Mouse (Mus musculus) forebrain, embryonic 12.5 days (tissue): Measurements from ENCODE around the gene Heatr9. TPM values are rescaled to one million over a fixed set of nuclear protein-coding genes. Genes with fewer than 3 reads are reported as not detected.
A peak's percentile ranks its signal among the peaks of the same experiment; 100 is the strongest.

Source experiments
- ATAC-seq: fragments of 200-750 bp; cut with Nextera tagmentation; 2 replicates; pipeline ENCODE4 v1.8.0; 2017; ENCODE audit warnings: moderate TSS enrichment; ENCODE audit not compliant: low FRiP score
- H3K27ac ChIP-seq: fragments of 300-500 bp; sonication (generic); 2 replicates; pipeline ENCODE4 v1.5.1; 2016; ENCODE audit warnings: mild to moderate bottlenecking
- H3K27me3 ChIP-seq: fragments of 300-500 bp; sonication (generic); 2 replicates; pipeline ENCODE4 v1.6.1; 2016; ENCODE audit warnings: mild to moderate bottlenecking
- H3K36me3 ChIP-seq: fragments of 300-500 bp; sonication (generic); replicated peaks from 2 replicates; pipeline ENCODE4 v1.6.1; 2016; ENCODE audit warnings: mild to moderate bottlenecking
- H3K4me1 ChIP-seq: fragments of 300-500 bp; sonication (generic); 2 replicates; pipeline ENCODE4 v1.6.1; 2016
- H3K4me2 ChIP-seq: fragments of 300-500 bp; sonication (generic); 2 replicates; pipeline ENCODE4 v1.6.1; 2016; ENCODE audit warnings: mild to moderate bottlenecking, moderate library complexity
- H3K4me3 ChIP-seq: fragments of 300-500 bp; sonication (generic); replicated peaks from 2 replicates; pipeline ENCODE4 v1.5.1; 2016; ENCODE audit warnings: mild to moderate bottlenecking
- H3K9ac ChIP-seq: fragments of 300-500 bp; sonication (generic); 2 replicates; pipeline ENCODE4 v1.6.1; 2016; ENCODE audit warnings: mild to moderate bottlenecking
- H3K9me3 ChIP-seq: fragments of 300-500 bp; sonication (generic); 2 replicates; pipeline ENCODE4 v1.6.1; 2016
- WGBS: fragments of 180-500 bp; shearing (Covaris S2); methylation state at CpG from one replicate; pipeline ENCODE4 v1.1.7; 2016; 5-methylcytosine and 5-hydroxymethylcytosine counted together
- polyA plus RNA-seq: library from polyadenylated mRNA; unstranded; fragments of >200 nt; fragmentation: Nextera tagmentation; extraction: Ambion mirVana; gene quantifications from 2 replicates; pipeline ENCODE4 v1.2.1, GENCODE M21; 2016

Heatr9 gene
- 0.10 TPM in 1 of 2 replicates, not detected in the other for polyA plus RNA-seq

GRCm38 (mm10) chr11:83522075-83522474, at the start of gene Heatr9:
Gene Heatr9 (minus strand): TSS chr11:83522175.
- Histone ChIP-seq H3K27me3 (no peaks in the 10 kb centered on the region), H3K27ac (no peak within 1 kb of the TSS), H3K4me1 (no peaks in the 10 kb centered on the region), H3K36me3 (no peaks in the 10 kb centered on the region), H3K4me2 (no peak within 1 kb of the TSS), H3K9me3 (no peaks in the 10 kb centered on the region), H3K4me3 (no peak within 1 kb of the TSS), H3K9ac (no peak within 1 kb of the TSS)
- ATAC-seq = no peak
- 84% methylated on average over 3 of the region's 3 CpGs for WGBS

- H3K4me2 ChIP-seq = no peak overlapping the region
- H3K4me1 ChIP-seq = no peaks in the 10 kb centered on the region
- no peaks in the 10 kb centered on the region for H3K27me3 ChIP-seq
- WGBS = 87% methylated on average over 2 of the region's 2 CpGs
- H3K27ac ChIP-seq = no peak overlapping the region
- no peak overlapping the region for H3K9ac ChIP-seq
- no peaks in the 10 kb centered on the region for H3K36me3 ChIP-seq
- no peak for ATAC-seq
- no peak overlapping the region for H3K4me3 ChIP-seq
- H3K9me3 ChIP-seq = no peaks in the 10 kb centered on the region
Measured at GRCm38 (mm10) chr11:83570189-83570588, 48.2 kb upstream of the Heatr9 start.

- no peaks in the 10 kb centered on the region for H3K36me3 ChIP-seq
- H3K27me3 ChIP-seq = no peaks in the 10 kb centered on the region
- H3K4me2 ChIP-seq = no peak overlapping the region
- 94% methylated on average over 7 of the region's 7 CpGs for WGBS
- ATAC-seq = no peak
- no peaks in the 10 kb centered on the region for H3K4me1 ChIP-seq
- no peak overlapping the region for H3K27ac ChIP-seq
- no peak overlapping the region for H3K4me3 ChIP-seq
- no peaks in the 10 kb centered on the region for H3K9me3 ChIP-seq
- H3K9ac ChIP-seq = no peak overlapping the region
Measured at GRCm38 (mm10) chr11:83569249-83569648, 47.3 kb upstream of the Heatr9 start.

- no peak overlapping the region for H3K9ac ChIP-seq
- H3K4me2 ChIP-seq = no peak overlapping the region
- no peaks in the 10 kb centered on the region for H3K9me3 ChIP-seq
- no peaks in the 10 kb centered on the region for H3K36me3 ChIP-seq
- H3K27me3 ChIP-seq = no peaks in the 10 kb centered on the region
- no peak overlapping the region for H3K27ac ChIP-seq
- no peak for ATAC-seq
- H3K4me3 ChIP-seq = no peak overlapping the region
- no peaks in the 10 kb centered on the region for H3K4me1 ChIP-seq
- 94% methylated on average over 3 of the region's 3 CpGs for WGBS
Measured at GRCm38 (mm10) chr11:83568786-83569185, 46.8 kb upstream of the Heatr9 start.

GRCm38 (mm10) chr11:83568061-83568460, 46.1 kb upstream of the Heatr9 start:
- ATAC-seq = no peak
- Histone ChIP-seq H3K4me1 (no peaks in the 10 kb centered on the region), H3K36me3 (no peaks in the 10 kb centered on the region), H3K9me3 (no peaks in the 10 kb centered on the region), H3K9ac (no peak overlapping the region), H3K27me3 (no peaks in the 10 kb centered on the region), H3K4me2 (no peak overlapping the region), H3K4me3 (no peak overlapping the region), H3K27ac (no peak overlapping the region)
- WGBS = 92% methylated on average over 9 of the region's 9 CpGs

GRCm38 (mm10) chr11:83567311-83567710, 45.3 kb upstream of the Heatr9 start:
- ATAC-seq = no peak
- Histone ChIP-seq H3K4me2 (no peak overlapping the region), H3K27me3 (no peaks in the 10 kb centered on the region), H3K36me3 (no peaks in the 10 kb centered on the region), H3K9me3 (no peaks in the 10 kb centered on the region), H3K27ac (no peak overlapping the region), H3K4me3 (no peak overlapping the region), H3K9ac (no peak overlapping the region), H3K4me1 (no peaks in the 10 kb centered on the region)
- WGBS = 74% methylated on average over 7 of the region's 7 CpGs

- no peak for ATAC-seq
- Histone ChIP-seq H3K9me3 (no peaks in the 10 kb centered on the region), H3K27me3 (no peaks in the 10 kb centered on the region), H3K27ac (no peak overlapping the region), H3K4me2 (no peak overlapping the region), H3K4me1 (no peaks in the 10 kb centered on the region), H3K9ac (no peak overlapping the region), H3K4me3 (no peak overlapping the region), H3K36me3 (no peaks in the 10 kb centered on the region)
Measured at GRCm38 (mm10) chr11:83566617-83567016, 44.6 kb upstream of the Heatr9 start.

GRCm38 (mm10) chr11:83563754-83564153, 41.8 kb upstream of the Heatr9 start:
- Histone ChIP-seq H3K4me1 (no peaks in the 10 kb centered on the region), H3K9ac (no peak overlapping the region), H3K36me3 (no peaks in the 10 kb centered on the region), H3K27ac (no peak overlapping the region), H3K9me3 (no peaks in the 10 kb centered on the region), H3K4me2 (no peak overlapping the region), H3K4me3 (no peak overlapping the region), H3K27me3 (no peaks in the 10 kb centered on the region)
- 80% methylated on average over 2 of the region's 2 CpGs for WGBS
- ATAC-seq = no peak

GRCm38 (mm10) chr11:83562311-83562887, 40.4 kb upstream of the Heatr9 start:
- H3K4me2 ChIP-seq = no peak overlapping the region
- 66% methylated on average over 6 of the region's 6 CpGs for WGBS
- no peak for ATAC-seq
- H3K9ac ChIP-seq = no peak overlapping the region
- no peaks in the 10 kb centered on the region for H3K9me3 ChIP-seq
- no peaks in the 10 kb centered on the region for H3K4me1 ChIP-seq
- H3K27ac ChIP-seq = no peak overlapping the region
- no peaks in the 10 kb centered on the region for H3K27me3 ChIP-seq
- H3K4me3 ChIP-seq = no peak overlapping the region
- no peaks in the 10 kb centered on the region for H3K36me3 ChIP-seq

GRCm38 (mm10) chr11:83560405-83560804, 38.4 kb upstream of the Heatr9 start:
- Histone ChIP-seq H3K4me1 (peaks cover 3% of the 10 kb centered on the region), H3K9me3 (no peaks in the 10 kb centered on the region), H3K4me2 (no peak overlapping the region), H3K9ac (no peak overlapping the region), H3K36me3 (no peaks in the 10 kb centered on the region), H3K27me3 (no peaks in the 10 kb centered on the region), H3K27ac (no peak overlapping the region), H3K4me3 (no peak overlapping the region)
- ATAC-seq = no peak
- 78% methylated on average over 6 of the region's 6 CpGs for WGBS

GRCm38 (mm10) chr11:83557074-83557473, 35.1 kb upstream of the Heatr9 start:
- H3K9me3 ChIP-seq = no peaks in the 10 kb centered on the region
- no peaks in the 10 kb centered on the region for H3K27me3 ChIP-seq
- no peak overlapping the region for H3K27ac ChIP-seq
- no peak for ATAC-seq
- H3K4me3 ChIP-seq = no peak overlapping the region
- WGBS = 33% methylated on average over 10 of the region's 10 CpGs
- H3K9ac ChIP-seq = no peak overlapping the region
- no peak overlapping the region for H3K4me2 ChIP-seq
- H3K4me1 ChIP-seq = peaks cover 3% of the 10 kb centered on the region
- H3K36me3 ChIP-seq = no peaks in the 10 kb centered on the region

- ATAC-seq = no peak
Measured at GRCm38 (mm10) chr11:83556085-83556781, 34.3 kb upstream of the Heatr9 start.

GRCm38 (mm10) chr11:83551668-83552067, 29.7 kb upstream of the Heatr9 start:
- 87% methylated on average over 5 of the region's 5 CpGs for WGBS
- ATAC-seq = no peak
- Histone ChIP-seq H3K27me3 (no peaks in the 10 kb centered on the region), H3K27ac (no peak overlapping the region), H3K36me3 (no peaks in the 10 kb centered on the region), H3K4me2 (no peak overlapping the region), H3K4me3 (no peak overlapping the region), H3K4me1 (peaks cover 3% of the 10 kb centered on the region), H3K9ac (no peak overlapping the region), H3K9me3 (no peaks in the 10 kb centered on the region)

More at GRCm38 (mm10) chr11:83556085-83556781, 34.3 kb upstream of the Heatr9 start:
- H3K36me3 ChIP-seq = no peaks in the 10 kb centered on the region
- H3K27me3 ChIP-seq = no peaks in the 10 kb centered on the region
- H3K9ac ChIP-seq = no peak overlapping the region
- H3K4me2 ChIP-seq = no peak overlapping the region
- H3K4me1 ChIP-seq = peaks cover 3% of the 10 kb centered on the region
- no peak overlapping the region for H3K4me3 ChIP-seq
- H3K27ac ChIP-seq = 0 out of 2 replicates have a peak overlapping the region, but pooled peaks have one; percentile 13
- H3K9me3 ChIP-seq = no peaks in the 10 kb centered on the region
- WGBS = 31% methylated on average over 8 of the region's 8 CpGs
